Mouse (Mus musculus): ENCODE results near the gene Rasgrf1. TPM values are rescaled to one million over a fixed set of nuclear protein-coding genes. Genes with fewer than 3 reads are reported as not detected.
A peak's percentile ranks its signal among the peaks of the same experiment; 100 is the strongest.

Rasgrf1 gene
- total RNA-seq, 4 experiments from 2014 or later: 26.4 to 88.9 (median 41.7) TPM

GRCm38 (mm10) chr9:89970886-89971486, 61.3 kb downstream of the Rasgrf1 start:
- no peak for DNase-seq

- no peak for DNase-seq
Measured at GRCm38 (mm10) chr9:89972321-89972720, 62.6 kb downstream of the Rasgrf1 start.

- no peak for DNase-seq
Measured at GRCm38 (mm10) chr9:89973856-89974255, 64.1 kb downstream of the Rasgrf1 start.

GRCm38 (mm10) chr9:89974463-89974931, 64.8 kb downstream of the Rasgrf1 start:
- no peak for DNase-seq

GRCm38 (mm10) chr9:89976366-89976940, 66.7 kb downstream of the Rasgrf1 start:
- no peak for DNase-seq

GRCm38 (mm10) chr9:89979248-89979647, 69.5 kb downstream of the Rasgrf1 start:
- DNase-seq: no peak

- DNase-seq: no peak
Measured at GRCm38 (mm10) chr9:89982256-89982655, 72.5 kb downstream of the Rasgrf1 start.

- no peak for DNase-seq
Measured at GRCm38 (mm10) chr9:89988053-89988452, 78.3 kb downstream of the Rasgrf1 start.

GRCm38 (mm10) chr9:89988811-89989528, 79.3 kb downstream of the Rasgrf1 start:
- DNase-seq: no peak

- no peak for DNase-seq
Measured at GRCm38 (mm10) chr9:90006432-90006831, 96.7 kb downstream of the Rasgrf1 start.

- DNase-seq: no peak
Measured at GRCm38 (mm10) chr9:90007094-90007493, 97.4 kb downstream of the Rasgrf1 start.

- DNase-seq: no peak
Measured at GRCm38 (mm10) chr9:90008138-90008537, 98.4 kb downstream of the Rasgrf1 start.

- DNase-seq: no peak
Measured at GRCm38 (mm10) chr9:90011849-90012248, 102.1 kb downstream of the Rasgrf1 start.

- no peak for DNase-seq
Measured at GRCm38 (mm10) chr9:90014649-90015048, 104.9 kb downstream of the Rasgrf1 start.

- DNase-seq: no peak
Measured at GRCm38 (mm10) chr9:90016204-90016603, 106.5 kb downstream of the Rasgrf1 start.

GRCm38 (mm10) chr9:90020866-90021265, 111.2 kb downstream of the Rasgrf1 start:
- no peak for DNase-seq

- no peak for DNase-seq
Measured at GRCm38 (mm10) chr9:90021442-90021841, 111.7 kb downstream of the Rasgrf1 start.

GRCm38 (mm10) chr9:90027709-90028108, 118.0 kb downstream of the Rasgrf1 start:
- no peak for DNase-seq

GRCm38 (mm10) chr9:90033922-90034321, 124.2 kb downstream of the Rasgrf1 start:
- DNase-seq: peak; percentile 18

- DNase-seq: no peak
Measured at GRCm38 (mm10) chr9:90035168-90035567, 125.5 kb downstream of the Rasgrf1 start.

- no peak for DNase-seq
Measured at GRCm38 (mm10) chr9:90035794-90036193, 126.1 kb downstream of the Rasgrf1 start.

GRCm38 (mm10) chr9:90036313-90036712, 126.6 kb downstream of the Rasgrf1 start:
- DNase-seq: no peak

- DNase-seq: no peak
Measured at GRCm38 (mm10) chr9:90038535-90038934, 128.8 kb downstream of the Rasgrf1 start.

- DNase-seq: no peak
Measured at GRCm38 (mm10) chr9:90040916-90041315, 131.2 kb downstream of the Rasgrf1 start.
